Mouse (Mus musculus): ENCODE data around the gene Golm1. TPM values are rescaled to one million over a fixed set of nuclear protein-coding genes. Genes with fewer than 3 reads are reported as not detected.
A peak's percentile ranks its signal among the peaks of the same experiment; 100 is the strongest.

The Golm1 gene
- total RNA-seq, 2 experiments from 2014 or later, result 5.0 to 6.5 TPM

DNA sequence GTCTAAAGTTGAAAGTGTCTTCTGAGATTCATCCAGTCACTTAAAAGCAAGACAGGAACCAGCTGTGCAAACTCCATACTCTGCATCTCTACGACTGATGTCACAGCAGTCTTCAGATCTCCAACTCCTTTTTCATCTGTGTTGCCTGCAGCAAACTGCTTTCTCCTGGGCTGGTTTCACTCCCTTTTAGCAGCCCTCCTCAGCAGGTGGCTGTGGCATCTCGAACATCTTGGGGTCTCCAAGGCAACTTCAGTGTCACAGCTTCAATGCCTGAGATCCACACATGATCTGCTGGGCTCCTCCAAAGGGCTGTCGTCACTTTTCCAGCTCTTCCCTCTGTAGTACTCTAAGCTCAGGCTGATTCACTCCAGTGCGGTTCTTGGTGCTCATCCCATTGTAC, 84.9 kb downstream of the Golm1 start:
- DNase-seq, result no peak

DNA sequence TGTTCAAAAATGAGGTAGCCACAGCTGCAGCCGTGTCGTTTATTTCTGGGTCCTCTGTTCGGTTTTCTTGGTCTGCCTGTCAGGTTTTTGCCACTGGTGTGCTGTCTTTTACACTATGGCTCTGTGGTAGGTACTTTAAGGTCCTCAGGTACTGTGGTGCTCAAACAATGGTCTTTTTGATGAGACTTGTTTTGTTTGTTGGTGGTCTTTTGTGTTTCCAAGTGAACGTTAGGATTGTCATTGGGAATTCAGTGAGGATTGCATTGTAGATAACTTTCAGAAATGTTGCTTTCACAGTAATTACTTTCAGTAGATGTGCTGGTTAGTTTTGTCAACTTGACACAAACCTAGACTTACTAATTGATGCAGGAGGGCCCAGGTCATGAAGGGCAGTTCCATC, 85.9 kb downstream of the Golm1 start:
- DNase-seq, result no peak

DNA sequence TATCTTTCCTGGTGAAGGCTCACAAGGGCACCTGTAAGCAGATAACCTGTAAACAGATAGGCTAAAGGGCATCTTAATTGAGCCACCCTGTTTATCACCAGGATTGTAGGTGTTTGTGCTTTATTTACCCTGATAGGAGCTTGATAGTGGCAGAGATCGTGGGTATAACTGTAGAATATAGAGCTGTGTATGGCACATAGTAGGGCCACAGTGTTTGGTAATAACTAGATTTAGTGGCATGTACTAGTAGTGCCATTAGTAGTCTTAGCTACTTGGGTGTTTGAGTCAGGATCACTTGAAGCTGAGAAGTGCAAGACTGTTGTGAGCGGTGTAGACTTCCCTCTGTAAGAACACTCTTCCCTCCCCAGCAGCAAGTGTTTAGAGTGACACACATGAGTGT, 88.4 kb downstream of the Golm1 start:
- no peak for DNase-seq

DNA sequence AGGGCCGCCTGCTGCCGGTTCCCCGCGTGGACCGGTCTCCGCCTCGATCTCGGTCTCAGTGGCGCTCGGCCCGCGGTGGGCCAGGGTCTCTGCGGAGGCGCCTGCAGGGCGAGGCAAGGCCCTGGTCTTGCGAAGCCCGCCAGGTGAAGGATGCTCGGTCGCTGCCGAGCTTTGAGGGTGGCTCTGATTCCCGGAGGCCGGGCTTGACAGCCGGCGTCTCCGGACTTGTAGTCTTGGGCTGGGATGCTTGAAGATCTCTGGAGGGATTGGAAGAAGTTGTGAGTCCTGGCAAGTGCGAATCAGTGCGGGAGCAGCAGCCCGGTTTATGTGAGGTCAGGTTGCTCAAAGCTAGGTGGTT, 90.0 kb downstream of the Golm1 start:
- DNase-seq, result no peak

DNA sequence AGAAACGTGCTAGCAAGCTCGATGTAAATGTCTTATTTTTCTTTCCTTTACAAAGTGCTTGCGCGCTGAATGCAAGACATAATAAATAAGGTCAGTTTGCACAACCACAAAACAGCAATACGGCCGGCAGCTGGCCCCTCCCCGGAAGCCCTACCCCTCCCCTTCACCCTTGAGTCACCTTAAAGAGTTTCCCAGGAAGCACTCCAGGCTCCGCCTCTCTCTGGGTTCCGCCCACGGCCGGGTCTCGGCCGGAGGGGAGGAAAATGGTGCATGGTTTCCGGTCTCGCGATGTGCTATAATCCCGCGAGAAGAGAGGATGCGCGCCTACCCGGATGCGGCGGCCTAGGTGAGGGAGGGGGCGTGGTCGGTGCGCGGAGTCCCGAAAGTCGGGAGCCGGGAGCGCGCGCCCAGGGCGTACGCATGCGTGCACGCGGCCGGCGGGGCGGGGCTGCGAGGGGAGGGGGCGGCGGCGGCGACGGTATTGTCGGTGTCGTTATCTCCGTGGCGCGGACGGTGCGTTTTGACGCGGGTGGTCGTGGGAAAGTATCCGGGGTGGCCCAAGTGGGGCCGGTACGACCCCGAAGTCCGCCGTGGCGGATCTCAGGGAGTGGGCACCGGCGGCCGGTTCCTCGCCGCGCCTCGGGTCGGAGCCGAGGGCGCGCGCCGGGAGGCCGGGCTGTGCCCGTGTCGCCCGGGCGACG, 90.5 kb downstream of the Golm1 start, which contains the start of the genes Agtpbp1 and Naa35:
Gene Agtpbp1 (minus strand): TSS at position 281 of the 701 bp plus-strand sequence.
Gene Naa35 (plus strand): TSS at position 313 of the 701 bp plus-strand sequence.
- peak; percentile 99 for DNase-seq

Other genes with a start within 250 kb of the Golm1 start
- 10 to 100 TPM; 50.6 to 53.5 TPM for gene Agtpbp1, start 90.6 kb downstream of the Golm1 start, total RNA-seq (2021)
- 10 to 100 TPM; 26.6 to 37.5 TPM for gene Naa35, start 90.6 kb downstream of the Golm1 start, total RNA-seq (2021)
- gene 4921517D22Rik, start 18.3 kb upstream of the Golm1 start, total RNA-seq (2021), result not detected
- gene Spata31d1a, start 34.5 kb upstream of the Golm1 start, total RNA-seq (2021), result not detected
- not detected for gene Spata31d1b, start 36.5 kb upstream of the Golm1 start, total RNA-seq (2021)
- not detected for gene Spata31d1d, start 55.9 kb upstream of the Golm1 start, total RNA-seq (2021)
- under 1 TPM in 1 of 2 experiments, not detected in 1; 0.26 TPM for gene 1700014D04Rik, start 70.9 kb upstream of the Golm1 start, total RNA-seq (2021)
- gene Isca1, start 94.0 kb upstream of the Golm1 start, total RNA-seq (2021), result 100 to 1,000 TPM; 171 to 180 TPM
- not detected for gene Gm49354, start 106.4 kb upstream of the Golm1 start, total RNA-seq (2021)
- gene Tut7, start 147.3 kb upstream of the Golm1 start, total RNA-seq (2021), result 10 to 100 TPM; 38.7 to 40.8 TPM

Measured in gastrocnemius, postnatal 25 days (tissue).